Mouse (Mus musculus) yolk sac, embryonic 10.5 days (tissue): Measurements from ENCODE around the gene Upp2.

Source experiments
- DNase-seq: peaks from one replicate; pipeline ENCODE4 v3.0.0-alpha.2; 2017; ENCODE audit warnings: low spot score

Gene Upp2

DNA sequence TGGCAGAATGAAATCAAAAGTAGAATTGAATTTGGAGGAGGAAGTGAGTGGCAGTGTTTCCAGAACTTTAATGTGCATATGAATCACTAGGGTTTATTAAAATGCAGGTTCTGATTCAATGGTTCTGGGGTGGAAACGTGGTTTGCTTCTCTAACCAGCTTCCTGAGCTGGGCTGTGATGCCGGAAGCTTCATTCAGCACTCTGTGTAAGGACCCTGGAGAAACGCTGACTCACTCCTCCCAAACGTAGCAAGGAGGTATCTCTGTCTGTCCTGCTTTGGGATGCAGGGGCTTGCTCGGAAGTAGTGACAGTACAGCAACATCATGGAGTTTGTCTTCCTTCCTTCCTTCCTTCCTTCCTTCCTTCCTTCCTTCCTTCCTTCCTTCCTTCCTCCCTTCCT, 192.6 kb downstream of the Upp2 start:
- no peak for DNase-seq

GRCm38 (mm10) chr2:58765141-58765540, 198.0 kb downstream of the Upp2 start:
- no peak for DNase-seq

GRCm38 (mm10) chr2:58773833-58774232, 206.7 kb downstream of the Upp2 start:
- no peak for DNase-seq

GRCm38 (mm10) chr2:58778986-58779495, 211.9 kb downstream of the Upp2 start:
- DNase-seq: no peak

DNA sequence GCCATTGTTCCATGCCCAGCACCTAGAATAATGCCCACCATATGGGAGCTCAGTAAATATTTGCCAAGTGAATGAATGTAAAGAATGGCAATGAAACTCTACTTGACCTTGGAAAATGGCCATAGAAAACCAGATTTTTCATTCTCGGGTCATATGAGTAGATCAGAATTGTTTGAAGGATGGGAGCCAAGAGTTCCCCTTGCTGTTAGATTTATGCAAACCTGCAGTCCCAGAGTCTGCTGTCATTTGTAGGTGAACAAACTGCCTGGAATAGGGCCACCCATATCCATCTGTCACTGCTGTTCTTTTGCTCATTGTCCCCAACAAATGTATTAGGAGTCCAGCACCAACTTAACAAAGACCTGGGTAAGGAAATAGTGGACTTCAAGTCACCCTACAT, 216.4 kb downstream of the Upp2 start:
- DNase-seq: no peak

DNA sequence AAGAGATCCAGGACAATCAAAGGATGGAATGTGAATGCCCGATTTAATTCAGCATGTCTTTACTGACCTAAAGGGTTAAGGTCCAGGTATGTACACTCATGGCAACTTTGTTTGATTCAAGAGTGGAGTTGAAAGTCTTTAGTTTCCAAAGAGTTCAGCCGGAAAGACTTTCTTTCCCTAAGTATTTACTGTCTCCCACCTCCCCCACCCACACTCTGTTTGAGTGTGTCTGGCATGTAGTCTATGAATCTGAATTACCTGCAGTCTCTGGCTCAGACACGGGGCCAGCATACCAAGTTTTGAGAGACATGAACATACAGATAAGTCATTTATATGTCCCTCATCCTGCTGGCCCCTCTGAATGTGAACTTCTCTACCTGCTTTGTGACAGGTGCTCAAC, 219.1 kb downstream of the Upp2 start:
- no peak for DNase-seq

GRCm38 (mm10) chr2:58786681-58787080, 219.6 kb downstream of the Upp2 start:
- no peak for DNase-seq

DNA sequence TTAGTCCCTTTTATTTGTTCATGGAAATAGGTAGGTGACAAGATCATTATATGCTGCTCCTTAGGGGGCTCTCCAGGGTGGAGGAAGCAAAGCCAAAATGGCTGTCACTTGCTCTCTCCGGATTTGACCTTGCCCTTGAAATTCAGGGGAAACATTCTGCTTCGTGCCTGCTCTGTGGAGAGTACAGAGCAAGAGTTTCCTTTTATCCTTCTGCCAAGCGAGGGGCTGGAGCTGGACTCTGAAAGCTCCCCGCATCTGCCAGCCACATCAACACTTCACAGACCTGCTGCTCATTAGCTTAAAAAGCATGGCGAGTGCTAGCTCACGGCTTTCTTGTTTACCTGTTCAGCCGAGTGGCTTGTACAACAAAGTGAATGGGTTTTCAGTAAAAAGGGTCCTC, 220.3 kb downstream of the Upp2 start:
- DNase-seq: no peak

GRCm38 (mm10) chr2:58789934-58790333, 222.8 kb downstream of the Upp2 start:
- DNase-seq: no peak

GRCm38 (mm10) chr2:58790361-58790760, 223.3 kb downstream of the Upp2 start:
- no peak for DNase-seq

- no peak for DNase-seq
Measured at GRCm38 (mm10) chr2:58794489-58794888, 227.4 kb downstream of the Upp2 start.

- no peak for DNase-seq
Measured at GRCm38 (mm10) chr2:58795432-58795831, 228.3 kb downstream of the Upp2 start.

GRCm38 (mm10) chr2:58797506-58797905, 230.4 kb downstream of the Upp2 start:
- no peak for DNase-seq

DNA sequence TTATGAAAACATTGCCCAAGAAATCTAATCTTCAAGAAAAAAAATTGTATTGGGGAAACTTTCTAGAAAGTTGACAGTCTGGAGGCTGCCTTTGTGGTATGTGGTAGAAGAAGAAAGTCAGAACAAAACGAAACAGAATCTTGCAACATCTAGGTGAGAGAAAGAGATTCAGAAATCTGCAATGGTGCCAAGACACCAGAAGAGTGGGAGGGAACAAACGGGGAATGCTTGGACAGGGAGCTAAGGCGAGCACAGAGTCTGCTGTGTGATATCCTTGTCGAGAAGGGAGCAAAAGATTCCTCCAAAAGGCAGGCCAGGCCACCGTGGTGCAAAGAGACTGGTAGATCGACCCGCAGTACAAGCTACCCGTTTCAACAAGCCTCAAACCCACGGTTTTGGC, 232.0 kb downstream of the Upp2 start:
- no peak for DNase-seq

GRCm38 (mm10) chr2:58799623-58800022, 232.5 kb downstream of the Upp2 start:
- no peak for DNase-seq

DNA sequence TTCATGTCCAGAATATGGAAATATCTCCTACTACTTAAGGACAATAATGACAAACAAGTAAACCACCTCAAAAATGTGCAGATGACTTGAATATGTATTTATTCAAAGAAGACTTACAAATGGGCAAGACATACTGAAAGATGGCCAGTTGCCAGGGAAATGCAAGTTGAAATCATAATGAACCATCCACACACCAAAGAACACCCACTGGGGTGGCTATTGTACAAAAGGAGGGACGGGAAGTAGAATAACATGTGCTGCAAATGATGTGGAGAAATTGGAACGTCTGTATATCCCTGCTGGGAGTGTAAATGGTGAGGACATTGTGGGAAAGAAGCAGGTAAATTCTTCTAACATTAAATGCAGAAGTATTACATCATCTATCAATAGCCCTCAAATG, 245.8 kb downstream of the Upp2 start:
- DNase-seq: no peak

GRCm38 (mm10) chr2:58828910-58829600, 262.0 kb downstream of the Upp2 start:
- no peak for DNase-seq

DNA sequence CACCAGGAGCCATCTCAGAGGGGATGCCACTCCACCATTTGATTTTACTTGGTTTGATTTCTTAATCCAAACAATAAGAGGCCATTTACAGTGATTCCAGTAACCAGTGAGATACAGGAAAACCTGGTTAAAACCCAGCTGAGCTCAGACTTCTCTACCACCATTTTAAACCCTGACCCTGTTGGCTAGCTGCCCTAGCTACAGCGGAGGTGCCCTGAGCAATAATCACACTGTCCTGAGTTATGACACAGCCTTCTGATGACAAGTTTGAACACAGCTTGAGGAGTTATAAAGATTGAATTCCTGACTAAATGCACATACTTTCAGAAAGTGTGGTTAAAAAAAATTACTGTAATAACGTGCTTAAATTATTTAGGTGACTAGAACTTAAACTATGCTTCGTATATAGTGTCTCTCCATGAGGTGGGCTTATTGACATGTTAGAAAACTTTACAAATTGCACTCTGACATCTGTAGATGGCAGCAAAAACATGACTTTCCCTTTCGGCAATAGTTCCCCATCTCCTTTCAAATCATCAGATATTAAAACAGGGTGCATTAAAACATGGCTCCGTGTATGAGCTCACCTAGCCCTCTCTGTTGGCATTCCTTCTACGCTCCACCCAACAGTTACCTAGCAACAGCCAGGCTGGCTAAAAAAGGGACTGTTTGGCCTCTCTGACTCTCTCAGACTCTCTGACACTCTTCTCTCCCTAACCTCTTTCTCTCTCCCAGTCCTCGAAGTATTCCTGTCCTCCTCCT, 263.1 kb downstream of the Upp2 start:
- no peak for DNase-seq

- DNase-seq: no peak
Measured at GRCm38 (mm10) chr2:58832253-58832980, 265.3 kb downstream of the Upp2 start.

DNA sequence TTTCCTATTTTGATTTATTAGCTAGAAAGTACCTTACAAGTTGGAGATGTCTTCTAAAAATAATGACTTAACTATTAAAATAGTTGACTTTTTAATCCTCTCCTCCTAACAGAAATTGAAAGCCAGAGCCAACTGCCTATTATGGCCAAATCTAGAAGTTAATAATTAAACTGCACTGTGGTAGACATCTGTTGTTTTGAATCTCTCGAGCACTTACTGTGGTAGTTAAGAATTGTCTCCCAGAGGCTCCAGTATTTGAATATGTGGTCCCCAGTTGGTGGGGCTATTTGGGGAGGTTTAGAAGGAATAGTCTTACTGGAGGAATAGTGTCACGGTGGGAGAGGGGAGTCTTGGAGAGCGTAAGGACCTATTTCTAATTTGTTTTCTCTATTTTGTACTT, 273.9 kb downstream of the Upp2 start:
- DNase-seq: no peak

- DNase-seq: no peak
Measured at GRCm38 (mm10) chr2:58842443-58842842, 275.3 kb downstream of the Upp2 start.
